Mouse (Mus musculus) thymus, postnatal 4 days (tissue): ENCODE results near the gene Drd4.
"Not testable (repeated sequence)": the region's sequence is repeated elsewhere in the genome, so short reads cannot be mapped to it uniquely, and the experiment has no call there.

ENCODE experiments used
- DNase-seq: peaks from one replicate; pipeline ENCODE4 v3.0.0; 2021

Gene Drd4

GRCm38 (mm10) chr7:141291921-141292582 lies at the start of gene Drd4:
TSS of gene Drd4 (plus strand) at chr7:141292006.
- peak; percentile 44 for DNase-seq

- DNase-seq, result not testable (repeated sequence)
Measured at GRCm38 (mm10) chr7:141250486-141250885, 41.3 kb upstream of the Drd4 start.

GRCm38 (mm10) chr7:141256159-141256558 lies 35.6 kb upstream of the Drd4 start:
- DNase-seq, result no peak

GRCm38 (mm10) chr7:141261480-141261879 lies 30.3 kb upstream of the Drd4 start:
- no peak for DNase-seq

DNA sequence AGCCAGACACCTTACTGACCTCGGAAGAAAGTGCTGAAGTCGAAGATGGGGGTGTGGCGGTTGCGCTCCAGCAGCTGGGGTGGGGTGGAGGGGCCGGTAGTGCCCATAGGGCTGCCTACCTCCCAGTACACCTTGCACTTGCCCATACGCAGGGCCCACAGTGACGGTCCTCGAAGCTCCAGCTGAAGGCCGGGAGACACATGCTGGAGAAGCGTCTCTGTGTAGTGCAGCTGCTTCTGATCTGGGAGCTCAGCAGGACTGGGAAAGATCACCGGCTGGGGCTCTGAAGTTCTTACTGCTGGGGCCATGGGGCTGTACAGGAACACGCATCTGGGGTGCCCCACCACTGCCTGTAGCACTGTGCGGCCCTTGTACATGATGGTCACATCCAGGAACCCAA lies 28.2 kb upstream of the Drd4 start:
- no peak for DNase-seq

DNA sequence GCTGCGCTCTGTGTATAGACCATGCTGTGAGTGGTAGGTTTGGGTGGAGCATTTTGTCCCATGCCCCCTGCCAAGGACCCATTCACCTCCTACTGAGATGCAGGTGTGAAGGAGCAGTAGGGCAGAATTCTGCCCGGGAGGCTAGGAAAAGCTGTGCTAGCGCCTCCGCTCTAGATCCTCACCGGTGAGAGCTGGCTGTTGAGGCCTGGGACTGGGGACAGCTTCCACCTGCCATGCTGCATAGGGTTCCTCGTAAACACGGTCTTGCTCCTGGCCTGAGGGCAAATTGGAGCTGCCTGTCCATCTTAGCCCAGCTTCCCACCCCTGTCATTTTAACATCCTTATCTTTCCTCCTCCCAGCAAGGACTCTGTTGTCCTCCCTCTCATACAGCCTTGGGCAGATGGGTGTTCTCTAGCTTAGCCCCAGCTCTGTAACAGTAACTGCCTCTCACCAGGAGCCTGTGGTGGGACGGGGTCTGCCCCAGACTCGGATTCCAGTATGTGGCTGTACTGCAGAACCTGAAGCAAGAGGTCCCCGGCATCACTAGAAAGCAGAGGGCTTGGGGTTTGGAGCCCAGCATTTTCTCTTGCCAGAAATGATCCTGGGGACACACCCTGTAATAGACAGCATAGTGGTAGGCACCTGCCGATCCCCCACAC lies 27.6 kb upstream of the Drd4 start:
- DNase-seq, result no peak

GRCm38 (mm10) chr7:141264761-141265410 lies 26.9 kb upstream of the Drd4 start:
- peak; percentile 80 for DNase-seq

DNA sequence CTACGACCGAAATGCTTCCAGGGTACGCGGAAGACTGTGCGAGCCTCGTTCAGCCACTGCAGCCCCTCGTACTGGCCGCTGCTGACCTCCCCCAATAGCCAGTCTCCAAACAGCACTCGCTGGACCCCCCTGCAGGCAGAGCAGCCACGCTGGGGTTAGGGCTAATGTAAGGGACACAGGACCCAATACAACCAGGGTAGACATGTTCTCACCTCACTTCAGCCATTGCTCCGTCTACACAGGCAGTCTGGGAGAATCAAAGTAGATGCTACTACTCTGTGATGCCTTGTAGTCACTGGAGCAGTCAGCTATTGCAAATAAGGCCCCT lies 26.4 kb upstream of the Drd4 start:
- DNase-seq, result no peak

DNA sequence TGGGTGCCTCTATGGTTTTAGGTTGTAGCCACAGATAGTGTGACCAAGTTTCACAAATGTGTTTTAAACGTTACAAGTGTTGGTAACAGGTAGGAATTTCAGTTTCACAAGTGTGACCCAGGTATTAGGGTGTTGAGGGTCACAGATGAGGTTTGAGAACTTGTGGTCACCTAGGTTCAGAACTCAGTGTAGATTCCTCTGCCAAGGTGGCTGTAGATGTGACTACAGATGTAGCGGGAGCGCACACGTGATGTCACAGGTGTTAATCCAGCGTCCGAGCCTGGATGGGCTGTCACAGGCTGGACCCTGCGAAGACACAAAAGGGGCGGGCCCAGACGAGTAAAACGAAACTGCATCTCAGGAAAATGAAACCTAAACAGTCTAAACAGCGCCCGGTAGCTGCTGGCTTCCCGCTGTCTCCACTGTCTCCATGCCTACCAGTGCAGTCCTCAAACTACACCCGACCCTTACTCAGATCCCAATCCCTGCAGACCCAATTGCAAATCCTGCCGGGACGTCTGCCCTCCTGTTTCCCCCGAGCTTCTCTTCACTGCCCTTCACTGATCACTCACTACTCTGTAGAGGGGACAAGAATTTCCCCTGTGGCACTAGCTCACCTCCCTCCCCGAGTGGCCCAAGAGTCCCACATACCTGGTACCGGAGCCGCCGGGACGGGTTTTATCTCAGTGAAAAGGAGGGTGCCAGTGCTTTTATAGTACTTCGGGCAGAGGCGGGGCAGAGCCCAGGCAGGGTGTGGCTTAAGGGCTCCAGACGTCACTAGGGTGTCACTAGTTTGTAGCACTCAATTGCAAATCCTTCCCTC lies 25.9 kb upstream of the Drd4 start, which contains the start of gene Irf7:
Gene Irf7, minus strand, starts transcription at position 743 of the 823 bp plus-strand sequence.
- peak; percentile 77 for DNase-seq

- DNase-seq, result no peak
Measured at GRCm38 (mm10) chr7:141268466-141269272, 23.1 kb upstream of the Drd4 start.

DNA sequence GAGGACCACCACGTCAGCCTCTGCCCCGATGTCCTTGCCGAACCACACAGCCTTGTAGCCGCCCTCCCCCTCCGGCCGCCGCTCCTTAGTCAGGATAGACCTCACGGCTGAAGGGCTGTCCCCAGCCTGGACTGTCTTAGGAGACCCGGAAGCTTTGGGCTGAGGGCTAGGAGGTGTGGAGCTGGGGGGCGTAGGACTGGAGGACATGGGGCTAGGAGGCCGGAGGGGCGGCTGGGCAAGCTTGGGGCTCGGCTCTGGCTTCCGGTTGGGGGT lies 22.6 kb upstream of the Drd4 start:
- no peak for DNase-seq

DNA sequence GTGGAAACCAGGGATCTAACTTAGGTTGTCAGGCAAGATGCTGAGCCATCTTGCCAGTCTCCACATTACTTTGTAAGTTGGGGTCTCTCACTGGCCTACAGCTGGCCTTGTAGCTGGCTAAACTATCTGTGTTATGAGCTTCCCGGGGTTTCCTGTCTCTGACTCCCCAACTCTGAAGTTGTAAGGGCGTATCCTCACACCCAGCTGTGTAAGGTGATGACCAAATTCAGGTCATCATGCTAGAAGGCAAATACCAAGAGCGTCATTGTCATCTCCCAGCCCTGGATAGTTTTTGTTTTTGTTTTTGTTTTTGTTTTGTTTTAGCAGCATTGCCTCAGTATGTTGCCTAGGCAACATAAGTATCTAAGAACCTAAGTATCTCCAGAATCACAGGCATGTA lies 21.2 kb upstream of the Drd4 start:
- no peak for DNase-seq

- no peak for DNase-seq
Measured at GRCm38 (mm10) chr7:141275356-141275755, 16.4 kb upstream of the Drd4 start.

GRCm38 (mm10) chr7:141276546-141276945 lies 15.3 kb upstream of the Drd4 start, which contains the start of gene Cdhr5:
TSS of gene Cdhr5 (minus strand) at chr7:141276786.
- DNase-seq, result no peak

DNA sequence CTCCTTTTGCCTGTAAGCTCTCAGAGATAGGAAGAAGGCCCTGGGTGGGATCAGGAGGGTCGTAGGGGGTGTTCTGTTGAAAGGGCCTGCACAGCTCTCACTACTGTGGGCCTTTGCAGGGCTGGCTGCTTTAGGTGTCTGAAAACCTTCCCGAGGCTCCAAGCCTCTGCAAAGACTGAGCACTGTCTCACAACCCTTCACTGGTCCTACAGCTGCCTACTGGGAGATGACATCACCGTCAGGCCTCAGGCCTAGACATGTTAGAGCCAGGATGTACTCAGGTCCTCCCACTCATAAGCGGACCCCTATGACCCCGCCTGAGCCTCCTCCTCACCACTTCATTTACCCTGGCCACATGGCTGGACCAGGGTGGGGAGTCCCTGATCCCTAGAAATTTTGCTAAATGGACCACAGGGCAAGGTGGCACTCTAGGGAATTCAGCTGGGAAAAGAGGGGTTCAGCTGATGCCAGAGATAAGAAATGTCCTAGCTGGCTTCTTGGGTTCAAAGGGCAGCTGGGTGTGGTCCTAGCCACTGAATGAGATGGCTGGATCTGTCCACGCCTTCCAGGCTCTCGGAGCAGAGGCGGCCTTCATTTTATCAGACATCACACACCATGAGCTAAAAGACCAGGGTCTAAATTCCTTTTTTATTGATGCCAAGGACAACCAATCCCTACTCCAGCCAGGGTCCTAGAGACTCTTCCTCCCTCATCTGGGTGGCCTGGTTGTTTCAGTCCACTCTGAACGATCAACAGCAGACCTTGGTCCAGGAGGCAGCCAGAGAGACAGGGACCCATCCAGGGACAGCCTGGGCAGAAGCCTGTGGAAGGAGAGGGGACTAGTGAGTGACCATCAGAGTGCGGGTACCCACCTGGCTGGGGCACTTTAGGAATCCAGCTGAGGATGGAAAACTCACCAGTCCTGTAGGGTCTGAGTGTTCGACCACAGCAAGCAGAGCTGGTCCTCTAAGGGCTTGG lies 13.8 kb upstream of the Drd4 start:
- no peak for DNase-seq

DNA sequence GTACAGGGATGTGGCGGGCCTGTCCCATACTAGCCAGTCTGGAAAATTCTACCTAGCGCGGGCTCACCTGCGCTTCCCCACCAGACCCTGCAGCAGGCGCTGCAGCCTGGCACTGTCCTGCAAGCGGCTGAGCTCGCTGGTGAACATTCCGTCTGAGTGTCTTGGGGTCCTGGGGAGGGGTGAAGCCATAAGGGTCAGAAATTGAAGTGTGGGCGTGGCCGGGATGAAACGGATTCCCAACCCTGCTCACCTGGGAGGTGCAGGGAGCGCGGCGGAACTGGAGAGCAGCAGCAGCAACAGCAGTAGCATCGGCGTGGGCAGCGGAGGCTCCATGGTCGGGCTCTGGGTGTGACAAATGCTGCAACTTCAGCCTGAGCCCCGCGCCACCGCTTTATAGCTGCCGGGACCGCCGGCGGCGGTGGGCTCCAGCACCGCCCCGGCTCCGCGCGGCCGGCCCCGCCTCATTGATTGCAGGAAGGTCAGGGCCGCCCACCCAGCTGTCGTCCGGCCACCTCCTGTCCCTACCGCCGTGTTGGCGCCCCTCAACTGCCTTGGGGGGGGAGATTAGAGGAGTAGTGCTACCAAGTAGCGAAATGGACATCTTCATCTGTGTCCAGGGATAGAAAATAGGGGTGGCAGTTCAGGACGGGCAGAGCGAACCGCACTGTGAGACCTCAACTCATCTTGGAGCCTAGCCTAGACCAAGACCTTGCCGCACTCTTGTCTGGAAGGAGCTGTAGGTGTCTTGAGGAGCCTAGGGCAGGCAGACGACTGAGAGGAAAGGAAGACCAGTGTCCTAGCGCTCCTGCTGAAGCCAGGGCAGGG lies 12.8 kb upstream of the Drd4 start, which contains the start of gene Sct:
Gene Sct, minus strand, starts transcription at position 368 of the 825 bp plus-strand sequence.
- DNase-seq, result peak; percentile 53

GRCm38 (mm10) chr7:141281442-141281841 lies 10.4 kb upstream of the Drd4 start:
- no peak for DNase-seq

GRCm38 (mm10) chr7:141282756-141283155 lies 9.1 kb upstream of the Drd4 start:
- no peak for DNase-seq

DNA sequence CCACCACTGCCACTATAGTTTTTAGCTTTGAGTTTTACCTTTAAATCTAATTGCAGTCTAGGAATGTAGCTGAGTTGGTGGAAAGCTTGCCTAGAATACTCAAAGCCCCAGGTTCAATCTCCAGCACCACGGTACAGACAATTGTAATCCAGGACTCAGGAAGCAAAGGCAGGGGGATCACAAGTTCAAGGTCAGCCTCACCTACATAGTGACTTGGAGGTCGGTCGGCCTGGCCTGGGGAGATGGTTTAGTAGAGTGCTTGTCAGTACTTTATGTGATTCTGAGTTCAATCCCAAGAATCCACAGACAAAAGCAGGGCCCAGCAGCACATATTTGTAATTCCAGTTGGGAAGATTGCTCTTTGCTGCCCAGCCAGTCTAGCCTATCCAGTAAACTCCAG lies 3.8 kb upstream of the Drd4 start:
- no peak for DNase-seq
